12 mouse cellular contexts compared by ENCODE assay signal in the genomic region with DNA sequence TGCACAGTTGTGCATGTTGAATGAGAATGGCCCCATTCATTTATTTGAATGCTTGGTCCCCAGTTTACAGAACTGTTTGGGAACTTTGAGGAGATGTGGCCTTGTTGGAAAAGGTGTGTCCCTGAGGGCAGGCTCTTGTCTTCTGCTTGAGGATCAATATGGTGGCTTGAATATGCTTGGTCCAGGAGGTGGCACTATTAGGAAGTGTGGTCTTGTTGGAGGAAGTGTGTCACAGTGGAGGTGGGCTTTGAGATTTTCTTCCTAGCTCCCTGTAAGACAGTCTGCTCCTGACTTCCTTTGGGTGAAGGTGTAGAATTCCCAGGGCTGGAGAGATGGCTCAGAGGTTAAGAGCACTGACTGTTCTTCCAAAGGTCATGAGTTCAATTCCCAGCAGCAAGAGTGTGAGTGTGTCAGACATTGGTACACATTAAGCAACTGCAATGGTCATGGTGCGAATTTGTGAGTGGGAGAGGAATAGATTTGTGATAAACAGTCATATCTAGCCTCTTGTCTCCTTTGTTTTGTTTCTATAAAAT. TPM values are rescaled to one million over a fixed set of nuclear protein-coding genes. Genes with fewer than 3 reads are reported as not detected.
"Had no signal": no experiment of that assay in that cellular context is flagged by ENCODE, and none has a peak within 500 bp of the region (broad histone marks: within the 10 kb centered on the region; RNA-seq: fewer than 3 reads in every experiment).

No protein-coding gene starts in this region.

- H3K9ac ChIP-seq: liver, embryonic 14.5 days; neural tube, embryonic 12.5 days had no signal

- H3K9me3 ChIP-seq: limb, embryonic 10.5 days; neural tube, embryonic 12.5 days had no signal

- H3K27ac ChIP-seq: left cerebral cortex, adult 2 months; limb, embryonic 10.5 days; liver, embryonic 14.5 days; neural tube, embryonic 12.5 days had no signal

- H3K36me3 ChIP-seq: limb, embryonic 10.5 days; neural tube, embryonic 12.5 days had no signal

- H3K4me3 ChIP-seq: left cerebral cortex, adult 2 months; limb, embryonic 10.5 days; neural tube, embryonic 12.5 days had no signal

- ATAC-seq: lung, postnatal 0 days had no signal

- H3K27me3 ChIP-seq: neural tube, embryonic 12.5 days had no signal

- H3K4me2 ChIP-seq: neural tube, embryonic 12.5 days had no signal

- DNase-seq: kidney, adult 8-10 months; kidney, postnatal 25 days; lung, adult 2 months; lung, postnatal 36 days; midbrain, embryonic 14.5 days; thymus, adult 18-20 months; thymus, postnatal 25 days had no signal

RNA-seq across cellular contexts. Expression of a gene that starts 39.2 kb away (rescaled TPM):
- polyA plus RNA-seq: limb, embryonic 10.5 days had no signal
